Mouse (Mus musculus) neural tube, embryonic 11.5 days (tissue): ENCODE data around the gene Naa10. TPM values are rescaled to one million over a fixed set of nuclear protein-coding genes. Genes with fewer than 3 reads are reported as not detected.

ENCODE experiments used
- ATAC-seq: fragments of 200-750 bp; cut with Nextera tagmentation; 2 replicates; pipeline ENCODE4 v1.8.0; 2017; ENCODE audit warnings: moderate number of reproducible peaks, mild to moderate bottlenecking, moderate TSS enrichment, moderate library complexity; ENCODE audit not compliant: insufficient read depth, low FRiP score, low TSS enrichment
- DNase-seq: peaks from one replicate; pipeline ENCODE4 v3.0.0-alpha.2; 2015; ENCODE audit warnings: low spot score
- H3K27ac ChIP-seq: fragments of 300-500 bp; sonication (generic); 2 replicates; pipeline ENCODE4 v1.5.1; 2014; ENCODE audit warnings: low read depth, mild to moderate bottlenecking, low read length
- H3K27me3 ChIP-seq: fragments of 300-500 bp; sonication (generic); 2 replicates; pipeline ENCODE4 v1.6.1; 2014; ENCODE audit warnings: mild to moderate bottlenecking, low read length, mixed read lengths; ENCODE audit not compliant: control insufficient read depth, insufficient read depth
- H3K36me3 ChIP-seq: fragments of 300-500 bp; sonication (generic); 2 replicates; pipeline ENCODE4 v1.6.1; 2014; ENCODE audit warnings: mild to moderate bottlenecking, low read length, moderate library complexity, mixed read lengths; ENCODE audit not compliant: control insufficient read depth, insufficient read depth
- H3K4me1 ChIP-seq: fragments of 300-500 bp; sonication (generic); 2 replicates; pipeline ENCODE4 v1.6.1; 2014; ENCODE audit warnings: low read length, mixed read lengths; ENCODE audit not compliant: control insufficient read depth, insufficient read depth
- H3K4me2 ChIP-seq: fragments of 300-500 bp; sonication (generic); 2 replicates; pipeline ENCODE4 v1.6.1; 2014; ENCODE audit warnings: low read depth, mild to moderate bottlenecking, moderate library complexity
- H3K4me3 ChIP-seq: fragments of 300-500 bp; sonication (generic); 2 replicates; pipeline ENCODE4 v1.5.1; 2014; ENCODE audit warnings: low read depth, low read length
- H3K9ac ChIP-seq: fragments of 300-500 bp; sonication (generic); 2 replicates; pipeline ENCODE4 v1.6.1; 2014; ENCODE audit warnings: mild to moderate bottlenecking, low read length
- H3K9me3 ChIP-seq: fragments of 300-500 bp; sonication (generic); 2 replicates; pipeline ENCODE4 v1.6.1; 2016; ENCODE audit warnings: low read length; ENCODE audit not compliant: control insufficient read depth
- WGBS: fragments of 180-500 bp; shearing (Covaris S2); extraction: QIAGEN DNeasy Blood & Tissue Kit; methylation state at CpG from one replicate; pipeline ENCODE4 v1.1.7; 2014; 5-methylcytosine and 5-hydroxymethylcytosine counted together
- polyA plus RNA-seq: library from polyadenylated mRNA; unstranded; fragments of >200 nt; fragmentation: Nextera tagmentation; extraction: Ambion mirVana; gene quantifications from 2 replicates; pipeline ENCODE4 v1.2.1, GENCODE M21; 2014

Gene Naa10
- polyA plus RNA-seq, 1 experiment from 2014 or later = 144 TPM

DNA sequence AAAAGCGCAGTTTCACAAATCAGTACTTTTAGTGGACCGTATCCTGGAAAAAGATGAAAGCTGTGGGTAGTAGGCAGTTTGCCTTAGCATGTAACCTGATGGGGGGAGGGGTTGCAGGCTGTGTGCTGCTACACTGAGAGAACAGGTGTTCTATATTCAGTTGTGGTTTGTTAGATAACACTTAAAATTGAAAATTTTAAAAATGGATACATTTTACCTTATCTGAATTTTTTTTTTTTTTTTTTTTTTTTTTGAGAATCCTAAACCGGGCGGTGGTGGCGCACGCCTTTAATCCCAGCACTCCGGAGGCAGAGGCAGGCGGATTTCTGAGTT, 772 bp upstream of the Naa10 start:
- Histone ChIP-seq H3K27ac (no peak overlapping the region; the same call in 1 of the 2 replicates), H3K27me3 (no peaks in the 10 kb centered on the region), H3K36me3 (no peaks in the 10 kb centered on the region), H3K9ac (peak overlapping the region; percentile 52), H3K4me3 (peak overlapping the region; percentile 53), H3K9me3 (no peaks in the 10 kb centered on the region), H3K4me1 (no peaks in the 10 kb centered on the region), H3K4me2 (peak overlapping the region; percentile 53)
- WGBS = 76% methylated on average over 8 of the region's 8 CpGs
- no peak for DNase-seq
- no peak for ATAC-seq

GRCm38 (mm10) chrX:73921285-73921822, 390 bp downstream of the Naa10 start:
- DNase-seq = peak; percentile 13
- Histone ChIP-seq H3K4me2 (peak overlapping the region; percentile 67), H3K4me3 (peak overlapping the region; percentile 53), H3K9me3 (no peaks in the 10 kb centered on the region), H3K4me1 (no peaks in the 10 kb centered on the region), H3K9ac (peak overlapping the region; percentile 64), H3K36me3 (no peaks in the 10 kb centered on the region), H3K27ac (0 out of 2 replicates have a peak overlapping the region, but pooled peaks have one; percentile 1), H3K27me3 (no peaks in the 10 kb centered on the region)
- ATAC-seq = peak; percentile 35; the same call in 1 of the 2 replicates
- WGBS = 18% methylated on average over 31 of the region's 34 CpGs

GRCm38 (mm10) chrX:73918631-73919030, 3.1 kb downstream of the Naa10 start:
- 88% methylated on average over 5 of the region's 5 CpGs for WGBS

DNA sequence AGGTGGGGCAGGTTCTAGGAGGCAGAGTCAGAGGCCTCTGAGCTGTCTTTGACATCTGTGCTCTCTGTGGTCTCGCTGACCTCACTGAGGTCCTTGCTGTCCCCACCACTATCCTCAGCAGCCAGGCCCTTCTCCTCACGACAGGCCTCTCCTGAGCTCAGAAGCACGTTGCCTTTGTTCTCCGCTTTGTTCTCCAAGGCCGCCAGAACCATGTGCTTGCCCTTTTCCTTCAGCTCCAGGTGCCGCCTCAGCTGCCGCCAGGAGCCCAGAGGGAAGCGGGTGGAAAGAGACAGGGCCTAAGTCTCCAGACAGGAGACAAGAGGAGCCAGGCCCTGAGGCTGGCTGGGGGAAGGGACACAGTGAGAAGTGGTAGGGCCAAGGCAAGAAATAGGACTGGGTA, 4.8 kb downstream of the Naa10 start:
- H3K27ac ChIP-seq = no peak overlapping the region
- 84% methylated on average over 8 of the region's 8 CpGs for WGBS
- no peak overlapping the region for H3K4me3 ChIP-seq
- H3K4me1 ChIP-seq = 0 out of 2 replicates have a peak, but pooled peaks cover 3% of the 10 kb centered on the region
- no peaks in the 10 kb centered on the region for H3K27me3 ChIP-seq
- no peak for DNase-seq
- no peak for ATAC-seq
- no peak overlapping the region for H3K4me2 ChIP-seq
- no peak overlapping the region for H3K9ac ChIP-seq
- H3K9me3 ChIP-seq = no peaks in the 10 kb centered on the region
- no peaks in the 10 kb centered on the region for H3K36me3 ChIP-seq

More at GRCm38 (mm10) chrX:73918631-73919030, 3.1 kb downstream of the Naa10 start:
- H3K4me3 ChIP-seq = no peak overlapping the region
- DNase-seq = no peak
- no peak overlapping the region for H3K27ac ChIP-seq
- ATAC-seq = no peak
- H3K27me3 ChIP-seq = no peaks in the 10 kb centered on the region
- no peak overlapping the region for H3K9ac ChIP-seq
- no peaks in the 10 kb centered on the region for H3K9me3 ChIP-seq
- no peaks in the 10 kb centered on the region for H3K36me3 ChIP-seq
- H3K4me2 ChIP-seq = no peak overlapping the region
- 0 out of 2 replicates have a peak, but pooled peaks cover 3% of the 10 kb centered on the region for H3K4me1 ChIP-seq

- H3K9me3 ChIP-seq = no peaks in the 10 kb centered on the region
- H3K9ac ChIP-seq = 0 out of 2 replicates have a peak overlapping the region, but pooled peaks have one; percentile 26
- H3K27ac ChIP-seq = peak overlapping the region; percentile 39; the same call in 1 of the 2 replicates
- peak; percentile 84 for DNase-seq
- H3K4me2 ChIP-seq = peak overlapping the region; percentile 26
- H3K36me3 ChIP-seq = no peaks in the 10 kb centered on the region
- ATAC-seq = peak; percentile 94
- H3K27me3 ChIP-seq = no peaks in the 10 kb centered on the region
- WGBS = 31% methylated on average over 31 of the region's 31 CpGs
- no peak overlapping the region for H3K4me3 ChIP-seq
- H3K4me1 ChIP-seq = 0 out of 2 replicates have a peak, but pooled peaks cover 3% of the 10 kb centered on the region
Measured at GRCm38 (mm10) chrX:73914827-73915703, 6.7 kb downstream of the Naa10 start.

GRCm38 (mm10) chrX:73911588-73911987, 10.2 kb downstream of the Naa10 start:
- Histone ChIP-seq H3K4me2 (no peak overlapping the region), H3K9ac (no peak overlapping the region), H3K4me1 (0 out of 2 replicates have a peak, but pooled peaks cover 3% of the 10 kb centered on the region), H3K4me3 (no peak overlapping the region), H3K9me3 (no peaks in the 10 kb centered on the region), H3K27ac (no peak overlapping the region), H3K27me3 (no peaks in the 10 kb centered on the region), H3K36me3 (no peaks in the 10 kb centered on the region)
- ATAC-seq (no peak), DNase-seq (no peak)
- WGBS = 88% methylated on average over 2 of the region's 2 CpGs

- H3K9ac ChIP-seq = no peak overlapping the region
- 0 out of 2 replicates have a peak, but pooled peaks cover 3% of the 10 kb centered on the region for H3K4me1 ChIP-seq
- H3K27me3 ChIP-seq = no peaks in the 10 kb centered on the region
- no peak overlapping the region for H3K4me3 ChIP-seq
- no peak overlapping the region for H3K27ac ChIP-seq
- no peak for ATAC-seq
- no peak for DNase-seq
- no peaks in the 10 kb centered on the region for H3K36me3 ChIP-seq
- WGBS = 14% methylated on average over 20 of the region's 26 CpGs
- H3K9me3 ChIP-seq = no peaks in the 10 kb centered on the region
- H3K4me2 ChIP-seq = no peak overlapping the region
Measured at GRCm38 (mm10) chrX:73911156-73911555, 10.6 kb downstream of the Naa10 start.

DNA sequence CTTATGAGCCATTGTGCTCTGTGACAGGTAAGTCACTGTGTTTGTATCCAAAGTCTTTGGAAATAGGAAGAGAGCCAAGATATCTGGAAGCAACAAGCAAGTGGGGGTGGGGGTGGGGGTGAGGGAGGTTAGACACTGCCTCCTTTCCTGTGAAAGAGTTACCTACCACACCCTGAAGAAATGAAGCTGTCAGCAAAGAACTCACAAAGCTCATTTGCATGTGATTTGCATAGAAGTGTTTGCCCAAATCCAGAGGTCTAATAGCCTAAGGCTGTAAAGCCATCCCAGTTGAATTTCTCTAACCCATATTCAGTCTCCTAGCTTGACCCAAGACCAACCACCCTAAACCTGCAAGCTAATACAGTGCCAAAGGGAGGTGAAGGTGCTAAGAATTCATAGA, 11.3 kb downstream of the Naa10 start:
- H3K9ac ChIP-seq = no peak overlapping the region
- no peak overlapping the region for H3K4me2 ChIP-seq
- H3K27ac ChIP-seq = no peak overlapping the region
- ATAC-seq (no peak), DNase-seq (no peak)
- no peak overlapping the region for H3K4me3 ChIP-seq
- no peaks in the 10 kb centered on the region for H3K4me1 ChIP-seq
- no peaks in the 10 kb centered on the region for H3K27me3 ChIP-seq
- H3K9me3 ChIP-seq = no peaks in the 10 kb centered on the region
- no peaks in the 10 kb centered on the region for H3K36me3 ChIP-seq
